Mouse (Mus musculus) CH12.LX (cell line): ENCODE results near the gene Rnft2. TPM values are rescaled to one million over a fixed set of nuclear protein-coding genes. Genes with fewer than 3 reads are reported as not detected.

Source experiments
- DNase-seq: peaks from one replicate; pipeline ENCODE4 v3.0.0-alpha.2; 2013; ENCODE audit errors: extremely low read depth
- H3K27ac ChIP-seq: 2 replicates; pipeline ENCODE4 v1.5.1; 2012; ENCODE audit warnings: low read depth, mild to moderate bottlenecking, control low read depth, moderate library complexity; ENCODE audit not compliant: insufficient read depth
- H3K27me3 ChIP-seq: replicated peaks from 2 replicates; pipeline ENCODE3; 2012; ENCODE audit warnings: inconsistent platforms
- H3K36me3 ChIP-seq, 2 experiments: replicated peaks in 1 of 2; 2 replicates each; pipeline versions ENCODE3 to v1.6.1; 2012; ENCODE audit warnings: inconsistent platforms in 1 of 2, low read length in 1 of 2, mild to moderate bottlenecking in 1 of 2, mixed read lengths in 1 of 2, moderate library complexity in 1 of 2; ENCODE audit not compliant: control insufficient read depth in 1 of 2, insufficient read depth in 1 of 2
- H3K4me1 ChIP-seq, 2 experiments: 2 replicates each; pipeline ENCODE4 v1.6.1; 2012; ENCODE audit warnings: inconsistent platforms in 1 of 2, moderate library complexity in 1 of 2; ENCODE audit not compliant: insufficient read depth in 2 of 2, control insufficient read depth in 1 of 2
- H3K4me2 ChIP-seq: 2 replicates; pipeline ENCODE4 v1.6.1; 2012; ENCODE audit warnings: low read depth, mild to moderate bottlenecking, control low read depth; ENCODE audit not compliant: poor library complexity, insufficient read depth, severe bottlenecking
- H3K4me3 ChIP-seq, 3 experiments: fragments of 150-350 bp in 1 of 3; sonication (generic) in 1 of 3; replicated peaks in 1 of 3; 2 replicates each; pipeline versions ENCODE3 to v1.5.1; 2011 to 2012; ENCODE audit warnings: low read depth in 2 of 3, low read length in 2 of 3, mild to moderate bottlenecking in 2 of 3, moderate library complexity in 2 of 3, control low read depth in 1 of 3, improper control_type of control experiment in 1 of 3, inconsistent platforms in 1 of 3, mixed read lengths in 1 of 3; ENCODE audit not compliant: poor library complexity in 1 of 3
- H3K79me2 ChIP-seq: replicated peaks from 2 replicates; pipeline ENCODE4 v1.6.1; 2012; ENCODE audit warnings: mild to moderate bottlenecking, moderate library complexity; ENCODE audit not compliant: control insufficient read depth, poor library complexity, insufficient read depth, severe bottlenecking; ENCODE audit errors: extremely low read depth
- H3K9ac ChIP-seq: 2 replicates; pipeline ENCODE4 v1.6.1; 2012; ENCODE audit warnings: low read depth, mild to moderate bottlenecking, control low read depth, moderate library complexity; ENCODE audit not compliant: insufficient read depth
- H3K9me3 ChIP-seq: replicated peaks from 2 replicates; pipeline ENCODE3; 2012; ENCODE audit warnings: low read length, inconsistent platforms, mixed read lengths
- BHLHE40 ChIP-seq: IDR thresholded peaks from 2 replicates; pipeline ENCODE4 v1.6.1; 2011; ENCODE audit warnings: mild to moderate bottlenecking, low read depth, low read length, improper control_type of control experiment
- CHD1 ChIP-seq: IDR thresholded peaks from 2 replicates; pipeline ENCODE4 v1.6.1; 2012; ENCODE audit warnings: low read depth, low read length, improper control_type of control experiment, inconsistent platforms
- CTCF ChIP-seq, 2 experiments: IDR thresholded peaks in 1 of 2; conservative IDR thresholded peaks in 1 of 2; 2 replicates each; pipeline ENCODE4 v1.5.1; 2011 to 2012; ENCODE audit warnings: low read depth in 2 of 2, low read length in 2 of 2, improper control_type of control experiment in 1 of 2, inconsistent platforms in 1 of 2, mild to moderate bottlenecking in 1 of 2, moderate library complexity in 1 of 2
- ELF1 ChIP-seq: IDR thresholded peaks from 2 replicates; pipeline ENCODE4 v1.6.1; 2014; ENCODE audit warnings: low read depth, mild to moderate bottlenecking, inconsistent platforms, low read length, improper control_type of control experiment
- EP300 ChIP-seq: IDR thresholded peaks from 2 replicates; pipeline ENCODE4 v1.6.1; 2011; ENCODE audit warnings: low read length, improper control_type of control experiment
- ETS1 ChIP-seq: conservative IDR thresholded peaks from 2 replicates; pipeline ENCODE4 v1.6.1; 2012; ENCODE audit warnings: low read depth, mild to moderate bottlenecking, inconsistent platforms, low read length, improper control_type of control experiment, moderate library complexity
- GABPA ChIP-seq: IDR thresholded peaks from 2 replicates; pipeline ENCODE4 v1.6.1; 2012; ENCODE audit warnings: low read depth, low read length, improper control_type of control experiment, inconsistent platforms; ENCODE audit not compliant: insufficient replicate concordance
- HCFC1 ChIP-seq: IDR thresholded peaks from 2 replicates; pipeline ENCODE4 v1.6.1; 2012; ENCODE audit warnings: low read depth, mild to moderate bottlenecking, inconsistent platforms, low read length, improper control_type of control experiment
- JUN ChIP-seq: IDR thresholded peaks from 2 replicates; pipeline ENCODE4 v1.6.1; 2011; ENCODE audit warnings: low read depth, mild to moderate bottlenecking, low read length, improper control_type of control experiment, moderate library complexity; ENCODE audit not compliant: insufficient read depth
- KAT2A ChIP-seq: IDR thresholded peaks from 2 replicates; pipeline ENCODE4 v1.6.1; 2012; ENCODE audit warnings: low read length, improper control_type of control experiment, inconsistent platforms; ENCODE audit not compliant: insufficient replicate concordance
- MAFK ChIP-seq: IDR thresholded peaks from 2 replicates; pipeline ENCODE4 v1.6.1; 2011; ENCODE audit warnings: low read length, improper control_type of control experiment; ENCODE audit not compliant: insufficient replicate concordance
- MAX ChIP-seq: IDR thresholded peaks from 2 replicates; pipeline ENCODE4 v1.6.1; 2011; ENCODE audit warnings: low read length, improper control_type of control experiment
- MAZ ChIP-seq: IDR thresholded peaks from 2 replicates; pipeline ENCODE4 v1.6.1; 2012; ENCODE audit warnings: low read depth, mild to moderate bottlenecking, inconsistent platforms, low read length, improper control_type of control experiment, moderate library complexity
- MEF2A ChIP-seq: IDR thresholded peaks from 2 replicates; pipeline ENCODE4 v1.6.1; 2014; ENCODE audit warnings: low read depth, mild to moderate bottlenecking, inconsistent platforms, low read length, improper control_type of control experiment, borderline replicate concordance
- MYC ChIP-seq: IDR thresholded peaks from 2 replicates; pipeline ENCODE4 v1.6.1; 2011; ENCODE audit warnings: low read depth, mild to moderate bottlenecking, improper control_type of control experiment, low read length
- NELFE ChIP-seq: IDR thresholded peaks from 2 replicates; pipeline ENCODE4 v1.6.1; 2011; ENCODE audit warnings: low read depth, low read length, improper control_type of control experiment
- NRF1 ChIP-seq: IDR thresholded peaks from 2 replicates; pipeline ENCODE4 v1.6.1; 2014; ENCODE audit warnings: low read depth, mild to moderate bottlenecking, inconsistent platforms, low read length, improper control_type of control experiment, moderate library complexity
- PAX5 ChIP-seq: IDR thresholded peaks from 2 replicates; pipeline ENCODE4 v1.6.1; 2012; ENCODE audit warnings: low read length, inconsistent platforms, mixed read lengths
- POLR2A ChIP-seq: IDR thresholded peaks from 2 replicates; pipeline ENCODE4 v1.6.1; 2011; ENCODE audit warnings: low read depth, mild to moderate bottlenecking, improper control_type of control experiment, low read length
- POLR2AphosphoS2 ChIP-seq: IDR thresholded peaks from 2 replicates; pipeline ENCODE4 v1.6.1; 2011; ENCODE audit warnings: low read depth, low read length, improper control_type of control experiment
- SIN3A ChIP-seq: IDR thresholded peaks from 2 replicates; pipeline ENCODE4 v1.6.1; 2012; ENCODE audit warnings: low read length, improper control_type of control experiment, inconsistent platforms
- SMC3 ChIP-seq: IDR thresholded peaks from 2 replicates; pipeline ENCODE4 v1.6.1; 2011; ENCODE audit warnings: low read depth, low read length, improper control_type of control experiment
- USF1 ChIP-seq: IDR thresholded peaks from 2 replicates; pipeline ENCODE4 v1.6.1; 2014; ENCODE audit warnings: low read depth, mild to moderate bottlenecking, inconsistent platforms, low read length, improper control_type of control experiment
- USF2 ChIP-seq: conservative IDR thresholded peaks from 2 replicates; pipeline ENCODE4 v1.6.1; 2011; ENCODE audit warnings: low read depth, low read length, improper control_type of control experiment
- dilution Hi-C: fragments of 300-500 bp; cut with MboI; formaldehyde crosslinking; loops from 2 replicates; pipeline ENCODE4 v1.14.3; 2020; ENCODE audit warnings: low sequenced_read_pairs; ENCODE audit not compliant: extremely low pct_unique_long_range_greater_than_20kb, extremely low pct_ligation_motif_present
- in situ Hi-C: fragments of 300-500 bp; cut with MboI; formaldehyde crosslinking; loops from 3 replicates; pipeline ENCODE4 v1.14.3; 2019; ENCODE audit warnings: low sequenced_read_pairs, low pct_ligation_motif_present, low pct_unique_long_range_greater_than_20kb, mixed read lengths
- polyA plus RNA-seq: library from polyadenylated mRNA; unstranded; fragments of >175 nt; gene quantifications from 2 replicates; pipeline ENCODE4 v1.2.1, GENCODE M21; 2012; ENCODE audit warnings: low read depth; ENCODE audit not compliant: insufficient read length
- total RNA-seq, 2 experiments: library from RNA; depleted of rRNA; stranded (reverse); fragments of 300-350 nt in 1 of 2; fragments of >200 nt in 1 of 2; gene quantifications; 2 replicates each; pipeline ENCODE4 v1.2.3; 2012 to 2014

The Rnft2 gene
- total and polyA plus RNA-seq, 3 experiments: 1.6 to 5.1 (median 3.4) TPM

DNA sequence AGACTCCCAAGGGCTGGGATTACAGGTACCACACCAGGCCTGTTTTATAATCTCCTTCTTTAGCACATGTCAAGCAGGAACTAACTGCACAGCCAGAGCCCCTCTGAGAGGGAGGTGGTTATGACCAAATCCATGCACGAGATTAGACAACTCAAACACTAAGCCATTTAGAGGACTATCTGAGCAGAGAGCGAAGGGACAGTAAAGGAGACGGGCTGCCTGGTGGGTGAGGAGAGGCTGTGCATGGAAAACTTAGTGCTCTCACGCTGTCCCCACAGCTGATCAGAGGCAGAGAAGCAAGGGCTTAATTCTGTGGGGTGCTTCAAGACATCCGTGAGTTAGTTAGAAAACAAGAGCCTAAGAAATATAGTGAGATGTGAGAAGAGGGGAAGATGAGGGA, 30.9 kb downstream of the Rnft2 start:
- Histone ChIP-seq H3K4me2 (peak overlapping the region; percentile 54; the same call in 1 of the 2 replicates), H3K9ac (no peak overlapping the region), H3K27ac (no peak overlapping the region), H3K9me3 (no peaks in the 10 kb centered on the region), H3K36me3 (peaks cover 0 to 24% of the 10 kb centered on the region in 2 experiments), H3K79me2 (no peaks in the 10 kb centered on the region), H3K4me3 (peak overlapping the region in 1 of 3 experiments; percentile 3), H3K4me1 (peaks cover 0 to 5% of the 10 kb centered on the region in 2 experiments; a peak in 1 of 4 replicates), H3K27me3 (no peaks in the 10 kb centered on the region)
- in situ Hi-C loops: no loop called here
- dilution Hi-C loops: no loop called here
- TF ChIP-seq MYC (no peak), KAT2A (no peak), EP300 (no peak), POLR2AphosphoS2 (no peak), CTCF (conservative IDR thresholded peaks at IDR 0.05 in 1 of 2, IDR thresholded peaks at IDR 0.05 in 1 of 2; ENCODE audit: low read depth in 2 of 2, low read length in 2 of 2) (no peak), ELF1 (no peak), SIN3A (no peak), MAZ (no peak), PAX5 (no peak)
- DNase-seq: no peak

DNA sequence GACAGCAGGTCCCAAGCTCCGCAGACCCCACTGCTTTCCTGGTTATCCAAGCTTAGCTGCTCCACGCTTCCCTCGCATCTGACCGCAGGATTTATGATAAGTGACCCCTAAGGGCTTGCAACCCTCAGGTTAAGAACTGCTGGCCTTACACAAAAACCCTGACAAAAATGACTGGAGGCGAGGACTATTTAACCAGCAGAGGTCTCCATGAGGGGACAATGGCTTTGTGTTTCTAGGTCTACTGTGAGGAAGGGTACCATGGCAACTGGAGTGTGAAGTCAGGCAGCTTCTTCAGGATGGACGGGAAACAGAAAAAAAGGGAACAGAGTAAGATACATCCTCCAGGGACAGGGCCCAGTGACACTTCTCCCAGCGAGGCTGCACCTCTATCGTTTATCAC, 39.1 kb downstream of the Rnft2 start:
- dilution Hi-C loops: no loop called here
- H3K79me2 ChIP-seq: no peaks in the 10 kb centered on the region
- no peaks in the 10 kb centered on the region for H3K9me3 ChIP-seq
- no peaks in the 10 kb centered on the region for H3K27me3 ChIP-seq
- no peak overlapping the region for H3K4me3 ChIP-seq
- H3K36me3 ChIP-seq: peaks cover 0 to 20% of the 10 kb centered on the region in 2 experiments
- DNase-seq: no peak
- no peaks in the 10 kb centered on the region for H3K4me1 ChIP-seq
- TF ChIP-seq HCFC1 (no peak), POLR2AphosphoS2 (no peak), NELFE (no peak), MYC (no peak), GABPA (no peak), BHLHE40 (no peak), POLR2A (no peak), ETS1 (no peak), USF2 (no peak), USF1 (no peak), SMC3 (no peak), MAX (no peak), JUN (no peak), MAFK (no peak), CHD1 (no peak), EP300 (no peak), MAZ (no peak), MEF2A (no peak), NRF1 (no peak)
- TF ChIP-seq, all 38 proteins: peak for 0
- no peak overlapping the region for H3K4me2 ChIP-seq
- no peak overlapping the region for H3K9ac ChIP-seq
- in situ Hi-C loops: no loop called here
- no peak overlapping the region for H3K27ac ChIP-seq
